Mouse (Mus musculus) mouse embryonic stem cell (cell line): Measurements from ENCODE around the gene 9030612E09Rik.

Source experiments
- in situ Hi-C, 2 experiments: fragments of 300-500 bp; cut with MboI; formaldehyde crosslinking; loops; 1 replicate in 1 of 2; 3 replicates in 1 of 2; pipeline ENCODE4 v1.14.3; 2019 to 2020; ENCODE audit warnings: low sequenced_read_pairs in 2 of 2, low pct_unique_long_range_greater_than_20kb in 1 of 2, mixed read lengths in 1 of 2; ENCODE audit not compliant: unreplicated experiment in 1 of 2

Gene 9030612E09Rik

GRCm38 (mm10) chr10:43174326-43175155, at the start of gene 9030612E09Rik, which contains the start of gene Sobp:
Gene 9030612E09Rik, plus strand, starts transcription at chr10:43174704.
Gene Sobp, minus strand, starts transcription at chr10:43174530.
- in situ Hi-C loops = loop anchor here in 1 of 2 experiments (25.0 kb wide), 1 partner anchor 587 kb away; the partner anchor contains the start of genes Nr2e1 and Ostm1

- in situ Hi-C loops = no loop called here
Measured at GRCm38 (mm10) chr10:43128750-43129149, 45.8 kb upstream of the 9030612E09Rik start.

GRCm38 (mm10) chr10:43134027-43134426, 40.5 kb upstream of the 9030612E09Rik start:
- in situ Hi-C loops = no loop called here

- in situ Hi-C loops = no loop called here
Measured at GRCm38 (mm10) chr10:43143173-43143572, 31.3 kb upstream of the 9030612E09Rik start.

- in situ Hi-C loops = no loop called here
Measured at GRCm38 (mm10) chr10:43148456-43148855, 26.0 kb upstream of the 9030612E09Rik start.

GRCm38 (mm10) chr10:43152643-43153042, 21.9 kb upstream of the 9030612E09Rik start:
- in situ Hi-C loops = no loop called here

GRCm38 (mm10) chr10:43155046-43155560, 19.4 kb upstream of the 9030612E09Rik start:
- in situ Hi-C loops = no loop called here

- in situ Hi-C loops = no loop called here
Measured at GRCm38 (mm10) chr10:43158917-43159316, 15.6 kb upstream of the 9030612E09Rik start.

- in situ Hi-C loops = no loop called here
Measured at GRCm38 (mm10) chr10:43159333-43159732, 15.2 kb upstream of the 9030612E09Rik start.

- in situ Hi-C loops = no loop called here
Measured at GRCm38 (mm10) chr10:43162318-43162717, 12.2 kb upstream of the 9030612E09Rik start.

- in situ Hi-C loops = no loop called here
Measured at GRCm38 (mm10) chr10:43164406-43164805, 10.1 kb upstream of the 9030612E09Rik start.

- in situ Hi-C loops = no loop called here
Measured at GRCm38 (mm10) chr10:43166146-43166545, 8.4 kb upstream of the 9030612E09Rik start.

GRCm38 (mm10) chr10:43166817-43167216, 7.7 kb upstream of the 9030612E09Rik start:
- in situ Hi-C loops = no loop called here

- in situ Hi-C loops = no loop called here
Measured at GRCm38 (mm10) chr10:43168847-43169246, 5.7 kb upstream of the 9030612E09Rik start.

- in situ Hi-C loops = no loop called here
Measured at GRCm38 (mm10) chr10:43171106-43171505, 3.4 kb upstream of the 9030612E09Rik start.

GRCm38 (mm10) chr10:43172066-43172465, 2.4 kb upstream of the 9030612E09Rik start:
- in situ Hi-C loops = no loop called here

GRCm38 (mm10) chr10:43172554-43172953, 1.9 kb upstream of the 9030612E09Rik start:
- in situ Hi-C loops = no loop called here

- in situ Hi-C loops = no loop called here
Measured at GRCm38 (mm10) chr10:43173141-43173827, 1.2 kb upstream of the 9030612E09Rik start.

GRCm38 (mm10) chr10:43173828-43174325, 627 bp upstream of the 9030612E09Rik start:
- in situ Hi-C loops = no loop called here
